ENCODE assay signal across 31 mouse cellular contexts in genomic region chr6:45841626-45842341, GRCm38 (mm10).
"Had no signal": no experiment of that assay in that cellular context is flagged by ENCODE, and none has a peak within 500 bp of the region (broad histone marks: within the 10 kb centered on the region; RNA-seq: fewer than 3 reads in every experiment).

No protein-coding gene starts in this region.

- H3K4me2 ChIP-seq: limb, embryonic 12.5 days; limb, embryonic 13.5 days; limb, embryonic 15.5 days; liver, embryonic 12.5 days; liver, embryonic 13.5 days; liver, embryonic 15.5 days; lung, embryonic 14.5 days; lung, embryonic 15.5 days; midbrain, embryonic 11.5 days; midbrain, embryonic 12.5 days; midbrain, embryonic 13.5 days; midbrain, embryonic 15.5 days; neural tube, embryonic 12.5 days; neural tube, embryonic 13.5 days had no signal

- H3K9me3 ChIP-seq: limb, embryonic 10.5 days; limb, embryonic 12.5 days; limb, embryonic 13.5 days; limb, embryonic 15.5 days; liver, embryonic 12.5 days; liver, embryonic 13.5 days; liver, embryonic 15.5 days; lung, embryonic 15.5 days; megakaryocyte, embryonic 14.5 days; midbrain, embryonic 10.5 days; midbrain, embryonic 12.5 days; midbrain, embryonic 13.5 days; midbrain, embryonic 15.5 days; neural tube, embryonic 12.5 days; neural tube, embryonic 13.5 days had no signal

- H3K9ac ChIP-seq: limb, embryonic 12.5 days; limb, embryonic 13.5 days; limb, embryonic 15.5 days; liver, embryonic 12.5 days; liver, embryonic 13.5 days; liver, embryonic 14.5 days; liver, embryonic 15.5 days; liver, postnatal 0 days; lung, embryonic 14.5 days; lung, embryonic 15.5 days; midbrain, embryonic 12.5 days; midbrain, embryonic 13.5 days; midbrain, embryonic 15.5 days; neural tube, embryonic 12.5 days; neural tube, embryonic 13.5 days had no signal

- DNase-seq: left cerebral cortex, postnatal 4 days; liver; liver, embryonic 13.5 days; liver, postnatal 0 days; lung, adult 18-20 months; lung, adult 2 months; lung, embryonic 14.5 days; lung, postnatal 10 days; lung, postnatal 14 days; lung, postnatal 36 days; lung, postnatal 4 days had no signal

- H3K4me3 ChIP-seq: limb, embryonic 10.5 days; limb, embryonic 12.5 days; limb, embryonic 13.5 days; limb, embryonic 15.5 days; liver, embryonic 12.5 days; liver, embryonic 13.5 days; liver, embryonic 15.5 days; lung, embryonic 15.5 days; megakaryocyte, embryonic 14.5 days; midbrain, embryonic 10.5 days; midbrain, embryonic 12.5 days; midbrain, embryonic 13.5 days; midbrain, embryonic 15.5 days; myocyte; neural tube, embryonic 12.5 days; neural tube, embryonic 13.5 days had no signal

- H3K36me3 ChIP-seq: limb, embryonic 10.5 days; limb, embryonic 12.5 days; limb, embryonic 13.5 days; limb, embryonic 15.5 days; liver, embryonic 12.5 days; liver, embryonic 13.5 days; liver, embryonic 15.5 days; lung, embryonic 15.5 days; midbrain, embryonic 10.5 days; midbrain, embryonic 12.5 days; midbrain, embryonic 13.5 days; midbrain, embryonic 15.5 days; neural tube, embryonic 12.5 days; neural tube, embryonic 13.5 days had no signal

- H3K27me3 ChIP-seq: limb, embryonic 12.5 days; limb, embryonic 13.5 days; limb, embryonic 15.5 days; liver, embryonic 12.5 days; liver, embryonic 13.5 days; liver, embryonic 15.5 days; lung, embryonic 15.5 days; megakaryocyte, embryonic 14.5 days; midbrain, embryonic 12.5 days; midbrain, embryonic 13.5 days; midbrain, embryonic 15.5 days; neural tube, embryonic 12.5 days; neural tube, embryonic 13.5 days had no signal

- ATAC-seq: liver, embryonic 12.5 days; liver, postnatal 0 days; lung, postnatal 0 days; midbrain, embryonic 13.5 days; midbrain, embryonic 15.5 days; midbrain, embryonic 16.5 days had no signal

- H3K27ac ChIP-seq: limb, embryonic 10.5 days; limb, embryonic 12.5 days; limb, embryonic 13.5 days; limb, embryonic 15.5 days; liver, embryonic 12.5 days; liver, embryonic 13.5 days; liver, embryonic 14.5 days; liver, embryonic 15.5 days; lung, embryonic 15.5 days; macrophage; midbrain, embryonic 10.5 days; midbrain, embryonic 12.5 days; midbrain, embryonic 13.5 days; midbrain, embryonic 15.5 days; neural tube, embryonic 12.5 days; neural tube, embryonic 13.5 days had no signal

- H3K4me1 ChIP-seq: limb, embryonic 10.5 days; limb, embryonic 12.5 days; limb, embryonic 13.5 days; limb, embryonic 15.5 days; liver, embryonic 12.5 days; liver, embryonic 13.5 days; liver, embryonic 15.5 days; lung, embryonic 15.5 days; megakaryocyte, embryonic 14.5 days; midbrain, embryonic 10.5 days; midbrain, embryonic 12.5 days; midbrain, embryonic 13.5 days; midbrain, embryonic 15.5 days; neural tube, embryonic 12.5 days; neural tube, embryonic 13.5 days had no signal
